Mouse (Mus musculus) central nervous system, embryonic 14 days (tissue): Measurements from ENCODE around the gene Celsr3. TPM values are rescaled to one million over a fixed set of nuclear protein-coding genes. Genes with fewer than 3 reads are reported as not detected.

Source experiments
- polyA plus RNA-seq: library from polyadenylated mRNA; depleted of rRNA; stranded (reverse); fragments of >200 nt; gene quantifications from 2 replicates; pipeline ENCODE4 v1.2.3, GENCODE M21; 2012; rRNA removed

Gene Celsr3
- 88.2 and 100 TPM in 2 replicates for polyA plus RNA-seq

GRCm38 (mm10) chr9:108825820-108826699, at the start of gene Celsr3:
Gene Celsr3, plus strand, starts transcription at chr9:108826320.

DNA sequence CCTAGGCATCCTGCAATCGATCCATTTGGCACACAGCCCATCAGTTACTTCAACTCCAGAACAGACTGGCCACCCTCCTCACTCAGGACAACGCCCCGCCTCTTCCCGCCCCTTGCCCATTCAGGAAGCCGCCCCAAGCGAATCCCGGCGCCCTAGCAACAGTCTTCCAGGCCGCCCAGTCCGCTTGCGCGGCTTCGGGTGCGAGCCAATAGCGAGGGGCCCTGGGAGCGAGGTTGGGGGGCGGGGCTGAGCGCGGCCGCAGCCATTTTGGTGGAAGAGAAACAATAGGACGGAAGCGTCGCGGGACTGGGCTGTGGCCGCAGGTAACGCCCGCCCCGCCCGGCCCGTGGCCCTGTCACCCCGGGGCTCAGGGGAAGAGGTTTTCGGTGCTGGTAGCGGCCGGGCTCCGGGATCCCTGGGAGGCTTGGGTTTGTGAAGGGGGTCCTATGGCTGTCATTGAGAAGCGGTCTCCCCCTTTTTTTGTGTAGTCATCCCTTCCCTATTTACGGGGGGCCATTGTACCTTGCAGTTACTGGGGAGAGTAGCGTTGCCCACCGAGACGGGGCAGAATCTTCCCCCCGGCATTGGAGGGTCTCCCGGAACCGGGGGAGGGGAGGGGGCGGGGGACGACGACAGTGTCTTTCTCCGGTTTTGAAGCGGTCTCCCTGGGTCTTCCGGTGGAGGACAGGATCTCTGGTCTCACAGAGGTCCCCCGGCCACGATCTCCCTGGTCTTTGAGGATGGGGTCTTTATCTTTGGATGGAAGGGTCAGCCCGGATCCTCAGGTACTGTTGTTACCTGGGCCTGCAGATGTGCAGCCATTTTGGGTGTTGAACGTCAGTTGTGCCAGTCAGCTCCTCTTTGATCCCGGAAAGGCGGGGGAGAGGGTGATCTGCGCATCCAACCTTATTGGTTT, 42.3 kb upstream of the Celsr3 start, which contains the start of gene Ip6k2:
Gene Ip6k2, plus strand, starts transcription at position 249 of the 916 bp plus-strand sequence.

DNA sequence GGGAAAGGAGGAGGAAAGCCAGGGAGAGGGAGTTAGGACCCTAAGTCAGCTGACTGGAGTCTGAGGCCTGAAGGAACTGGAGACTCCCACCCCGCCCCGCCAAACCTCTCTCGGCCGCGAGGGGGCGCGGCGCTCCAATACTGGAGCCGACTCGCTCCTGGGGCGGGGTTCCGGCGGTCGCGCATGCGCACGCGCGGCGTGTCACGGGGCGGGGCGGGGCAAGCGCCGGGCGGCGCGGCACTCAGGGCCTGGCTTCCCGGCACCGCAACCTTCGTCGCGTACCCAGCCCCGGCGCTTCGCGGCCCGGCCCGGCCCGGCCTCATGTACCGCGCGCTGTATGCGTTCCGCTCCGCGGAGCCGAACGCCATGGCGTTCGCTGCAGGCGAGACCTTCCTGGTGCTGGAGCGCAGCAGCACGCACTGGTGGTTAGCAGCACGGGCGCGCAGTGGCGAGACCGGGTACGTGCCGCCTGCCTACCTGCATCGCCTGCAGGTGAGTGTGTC, 17.9 kb upstream of the Celsr3 start, which contains the start of gene Nckipsd:
Gene Nckipsd, plus strand, starts transcription at position 206 of the 503 bp plus-strand sequence.

DNA sequence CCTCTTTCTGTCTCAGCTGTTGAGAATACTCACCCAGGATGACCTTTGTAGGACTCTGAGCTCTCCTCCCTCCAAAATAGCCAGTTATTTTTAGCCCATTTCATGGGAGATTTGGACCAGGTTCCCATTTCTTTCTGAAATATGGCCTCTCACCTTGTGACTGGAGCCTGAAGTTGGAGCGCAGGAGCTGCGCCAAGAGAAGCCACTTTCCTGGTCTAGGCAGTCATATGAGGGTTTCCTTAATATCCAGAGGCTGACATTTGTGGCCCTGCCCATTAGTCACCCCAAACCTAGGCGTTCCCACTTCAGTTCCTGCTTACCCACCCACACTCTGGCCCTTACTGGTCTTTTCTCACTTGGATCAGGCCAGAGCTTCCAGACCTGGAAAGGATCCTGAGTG, 26.9 kb downstream of the Celsr3 start, which contains the start of gene Slc26a6:
Gene Slc26a6, plus strand, starts transcription at position 308 of the 400 bp plus-strand sequence.

Other genes starting within 250 kb of the Celsr3 start
- 254 and 260 TPM in 2 replicates for gene Wdr6, start 247.6 kb upstream of the Celsr3 start, polyA plus RNA-seq
- gene P4htm, start 228.7 kb upstream of the Celsr3 start, polyA plus RNA-seq: 27.8 and 30.9 TPM in 2 replicates
- 49.9 and 50.4 TPM in 2 replicates for gene Arih2, start 176.9 kb upstream of the Celsr3 start, polyA plus RNA-seq
- gene Slc25a20, start 164.2 kb upstream of the Celsr3 start, polyA plus RNA-seq: 19.2 and 22.5 TPM in 2 replicates
- gene Prkar2a, start 137.0 kb upstream of the Celsr3 start, polyA plus RNA-seq: 29.5 and 30.5 TPM in 2 replicates
- gene Ip6k2, start 42.5 kb upstream of the Celsr3 start, polyA plus RNA-seq: 392 and 428 TPM in 2 replicates
- 32.2 and 33.5 TPM in 2 replicates for gene Nckipsd, start 18.0 kb upstream of the Celsr3 start, polyA plus RNA-seq
- 20.6 and 22.4 TPM in 2 replicates for gene Slc26a6, start 27.0 kb downstream of the Celsr3 start, polyA plus RNA-seq
- gene Tmem89, start 88.3 kb downstream of the Celsr3 start, polyA plus RNA-seq: 0.72 and 0.84 TPM in 2 replicates
- gene Uqcrc1, start 110.3 kb downstream of the Celsr3 start, polyA plus RNA-seq: 340 and 342 TPM in 2 replicates
- gene Col7a1, start 127.3 kb downstream of the Celsr3 start, polyA plus RNA-seq: 6.8 and 12.8 TPM in 2 replicates
- gene Ucn2, start 159.7 kb downstream of the Celsr3 start, polyA plus RNA-seq: 0.34 and 1.1 TPM in 2 replicates
- 26.4 and 26.7 TPM in 2 replicates for gene Pfkfb4, start 165.5 kb downstream of the Celsr3 start, polyA plus RNA-seq
- gene Shisa5, start 212.2 kb downstream of the Celsr3 start, polyA plus RNA-seq: 60.7 and 85.5 TPM in 2 replicates
- 38.3 and 41.3 TPM in 2 replicates for gene Trex1, start 233.4 kb downstream of the Celsr3 start, polyA plus RNA-seq
- 40.4 and 41.3 TPM in 2 replicates for gene Atrip, start 247.8 kb downstream of the Celsr3 start, polyA plus RNA-seq